Mouse (Mus musculus) layer of hippocampus, postnatal 25 days (tissue): ENCODE measurements around the gene Adarb1. TPM values are rescaled to one million over a fixed set of nuclear protein-coding genes. Genes with fewer than 3 reads are reported as not detected.
A peak's percentile ranks its signal among the peaks of the same experiment; 100 is the strongest.

Source experiments
- DNase-seq, 2 experiments: peaks; one replicate each; pipeline ENCODE4 v3.0.0; 2022; ENCODE audit warnings: mixed read lengths in 2 of 2, low spot score in 1 of 2; ENCODE audit errors: extremely low spot score in 1 of 2
- total RNA-seq, 2 experiments: library from RNA; stranded (reverse); gene quantifications; 2 replicates each; pipeline ENCODE4 v1.2.3; 2021

The Adarb1 gene
- total RNA-seq, 2 experiments from 2014 or later: 103 to 104 TPM

DNA sequence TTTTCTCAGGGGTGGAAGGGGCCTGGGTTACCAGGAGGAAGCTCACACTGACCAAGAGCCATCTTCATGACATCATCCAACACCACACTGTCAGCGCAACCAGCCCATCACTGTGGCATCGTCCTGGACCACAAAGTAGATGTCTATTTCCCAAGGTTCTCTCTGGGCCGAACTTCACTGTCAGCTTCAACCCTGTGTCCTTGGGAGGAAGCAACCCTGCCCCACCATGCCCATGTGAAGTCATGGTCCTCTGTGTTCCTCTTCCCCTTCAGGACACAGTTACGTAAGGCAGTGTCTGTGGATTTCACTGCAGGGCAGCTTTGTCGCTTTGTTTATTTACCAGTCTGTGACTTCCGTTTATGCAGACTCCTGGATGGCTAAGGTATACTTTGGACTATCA is 27.0 kb downstream of the Adarb1 start:
- no peak for DNase-seq

DNA sequence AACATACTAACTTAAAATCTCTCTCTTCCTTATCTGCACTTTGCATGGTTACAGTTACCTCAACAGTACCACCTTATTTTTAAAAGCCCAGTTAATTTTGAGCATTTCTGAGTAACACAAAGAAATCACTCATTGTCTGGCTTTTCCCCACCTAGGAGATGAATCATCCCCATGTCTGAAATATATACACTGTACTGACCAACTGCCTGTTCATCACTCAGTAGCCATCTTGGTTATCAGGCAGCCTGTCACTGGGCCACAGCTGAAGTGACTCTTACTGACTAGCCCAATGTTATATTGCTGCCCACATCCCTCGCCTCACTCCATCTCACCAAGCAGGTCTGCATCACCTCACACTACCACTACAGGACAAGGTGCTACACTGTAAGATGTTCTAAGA is 30.5 kb downstream of the Adarb1 start:
- DNase-seq: no peak

- DNase-seq: no peak
These were observed 32.3 kb downstream of the Adarb1 start for GRCm38 (mm10) chr10:77385731-77386130.

DNA sequence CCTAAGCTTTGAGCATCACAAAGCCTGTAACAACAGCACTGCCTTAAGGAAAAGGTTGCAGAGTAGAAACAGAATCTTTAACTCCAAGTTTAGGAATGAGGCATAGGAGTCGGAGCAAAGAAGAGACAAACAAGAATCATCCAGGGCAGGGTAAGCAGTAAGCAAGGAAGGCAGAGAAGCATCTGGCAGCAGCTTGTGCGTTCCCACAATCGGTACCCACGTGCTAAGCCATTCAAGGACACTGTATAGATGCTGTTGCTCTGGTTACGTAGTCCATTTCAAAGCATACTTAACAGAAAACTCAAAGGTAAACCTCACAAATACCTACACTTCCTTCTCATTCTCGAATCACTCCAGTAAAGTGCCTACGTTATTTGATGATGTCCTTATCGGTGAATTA is 35.0 kb downstream of the Adarb1 start:
- DNase-seq: no peak

DNA sequence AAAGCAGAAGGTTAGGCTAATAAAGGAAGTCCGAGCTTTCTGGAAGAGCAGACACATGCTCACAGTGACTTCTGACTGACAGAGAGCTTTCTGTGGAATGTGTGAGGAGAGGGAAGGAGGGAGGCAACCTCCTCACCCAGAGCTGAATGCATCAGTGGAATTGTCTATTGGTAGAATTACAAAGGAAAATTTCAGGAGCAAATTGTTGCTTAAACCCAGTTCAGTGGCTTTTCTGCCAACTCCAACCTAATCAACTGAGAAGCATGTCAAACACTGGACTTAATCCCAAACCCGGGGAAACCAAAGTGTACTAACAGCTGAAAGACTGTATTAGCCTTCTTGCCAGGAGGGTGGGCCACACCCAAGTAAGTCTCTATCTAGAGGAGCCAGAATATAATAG is 36.9 kb downstream of the Adarb1 start:
- DNase-seq: no peak

GRCm38 (mm10) chr10:77380716-77381115 is 37.4 kb downstream of the Adarb1 start:
- no peak for DNase-seq

DNA sequence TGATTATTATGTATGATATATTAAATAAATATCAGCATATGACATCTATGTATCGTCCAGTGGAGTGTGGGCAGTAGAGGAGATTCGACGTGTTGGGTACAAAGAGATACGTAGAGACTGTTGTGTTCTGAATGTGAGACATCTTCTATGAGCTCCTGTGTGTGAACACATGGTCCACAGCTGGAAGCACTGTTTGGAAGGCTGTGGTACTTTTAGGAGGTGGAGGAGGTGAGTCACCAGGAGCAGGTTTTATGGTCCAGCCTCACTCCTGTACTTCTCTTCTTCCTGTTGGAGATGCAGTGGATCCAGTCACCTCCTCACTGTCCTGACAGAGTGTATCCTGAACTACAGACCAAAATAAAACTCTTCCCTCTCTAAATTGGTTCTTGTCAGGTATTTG is 38.9 kb downstream of the Adarb1 start:
- DNase-seq: no peak

- no peak for DNase-seq
These were observed 42.0 kb downstream of the Adarb1 start for GRCm38 (mm10) chr10:77376056-77376455.

GRCm38 (mm10) chr10:77374948-77375347 is 43.1 kb downstream of the Adarb1 start:
- DNase-seq: no peak

DNA sequence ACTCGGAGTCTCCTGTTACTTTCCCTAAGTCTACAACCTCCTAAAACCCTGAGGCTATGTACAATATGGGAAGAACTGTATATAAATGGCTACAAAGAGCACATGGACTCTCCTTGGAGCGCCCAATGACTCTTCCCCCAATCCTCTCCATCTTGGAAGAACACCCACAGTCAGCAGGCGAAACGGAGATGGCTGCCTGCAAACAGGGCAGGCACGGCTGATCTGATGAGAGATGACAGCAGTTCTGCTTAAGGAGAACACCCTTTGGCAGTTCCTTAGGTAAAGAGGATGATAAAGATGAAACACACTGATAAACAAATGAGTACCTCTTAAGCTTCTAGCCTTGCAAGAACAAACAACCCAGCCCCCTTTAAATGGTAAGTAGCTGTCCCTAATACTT is 43.7 kb downstream of the Adarb1 start:
- no peak for DNase-seq

DNA sequence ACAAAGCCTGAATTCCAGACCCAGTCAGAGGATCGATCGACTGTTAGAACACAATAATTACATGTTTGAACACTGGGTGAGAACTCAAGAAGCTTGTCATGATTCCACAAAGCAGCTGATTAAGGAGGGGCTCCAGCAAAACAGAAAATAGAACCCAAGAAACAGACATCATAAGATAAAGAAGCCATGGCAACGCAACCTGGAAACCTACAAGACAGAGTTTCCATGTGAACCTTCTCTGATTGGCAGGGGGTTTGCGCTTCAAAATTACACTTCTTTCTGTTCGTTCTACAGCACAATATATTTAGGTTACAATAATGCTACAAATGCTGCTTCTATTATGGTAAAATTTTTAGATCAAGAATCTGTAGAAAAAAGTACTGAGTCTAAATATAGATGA is 47.9 kb downstream of the Adarb1 start:
- DNase-seq: peak in 1 of 2 experiments; percentile 4

DNA sequence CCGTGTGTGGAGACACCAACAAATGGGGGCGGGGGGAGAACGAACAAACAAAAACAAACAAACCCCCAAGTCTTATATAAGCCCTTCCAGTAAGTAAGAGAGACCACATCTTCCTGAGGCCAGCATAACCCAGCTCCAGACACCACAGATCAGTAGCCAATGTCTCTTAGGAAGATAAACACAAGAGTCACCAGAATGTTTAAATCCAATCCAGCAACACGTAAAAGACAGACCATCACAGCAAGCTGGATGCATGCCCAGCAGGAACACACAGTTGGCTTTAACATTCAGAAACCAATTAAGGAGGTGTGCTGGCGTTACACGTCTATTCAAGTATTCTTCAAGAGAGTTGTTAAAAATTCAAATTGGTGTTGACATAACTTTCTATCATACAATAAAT is 50.1 kb downstream of the Adarb1 start:
- DNase-seq: no peak

DNA sequence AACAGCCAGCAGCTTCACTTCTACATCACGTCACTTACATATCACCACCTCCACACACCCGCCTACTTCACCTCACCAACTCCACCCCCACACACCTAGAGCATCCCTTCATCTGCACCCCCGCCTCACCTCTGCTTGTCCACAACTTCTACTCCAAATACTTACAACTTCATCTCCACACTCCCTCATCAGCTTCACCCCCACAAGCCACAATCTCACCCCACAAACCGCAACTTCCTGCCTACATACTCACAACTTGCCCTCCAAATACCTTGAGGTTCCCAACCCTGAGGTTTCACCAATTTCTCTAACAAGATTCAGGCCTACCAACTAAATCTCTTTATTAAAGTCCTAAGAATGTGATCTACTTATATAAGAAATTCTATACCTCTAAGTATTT is 51.1 kb downstream of the Adarb1 start:
- DNase-seq: no peak

GRCm38 (mm10) chr10:77365212-77365611 is 52.9 kb downstream of the Adarb1 start:
- no peak for DNase-seq

DNA sequence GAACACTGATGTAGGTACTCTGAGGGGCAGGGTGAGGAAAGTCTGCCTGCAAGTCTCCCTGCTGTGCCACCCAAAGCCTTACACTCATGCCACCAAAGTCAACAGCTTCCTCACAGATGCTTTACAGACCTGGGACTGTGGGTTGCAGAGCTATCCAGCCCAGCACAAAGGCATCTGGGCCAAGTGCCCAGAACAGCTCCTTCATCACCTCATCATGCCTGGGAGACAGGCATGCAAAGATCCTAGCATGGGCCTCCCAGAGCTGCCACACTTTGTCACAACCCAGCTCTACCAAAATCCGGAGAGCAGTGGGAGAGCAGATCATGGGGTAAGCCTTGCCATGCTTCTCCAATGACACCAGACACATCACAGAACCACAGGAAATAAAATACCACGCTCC is 57.6 kb downstream of the Adarb1 start:
- peak in 1 of 2 experiments; percentile 2 for DNase-seq

DNA sequence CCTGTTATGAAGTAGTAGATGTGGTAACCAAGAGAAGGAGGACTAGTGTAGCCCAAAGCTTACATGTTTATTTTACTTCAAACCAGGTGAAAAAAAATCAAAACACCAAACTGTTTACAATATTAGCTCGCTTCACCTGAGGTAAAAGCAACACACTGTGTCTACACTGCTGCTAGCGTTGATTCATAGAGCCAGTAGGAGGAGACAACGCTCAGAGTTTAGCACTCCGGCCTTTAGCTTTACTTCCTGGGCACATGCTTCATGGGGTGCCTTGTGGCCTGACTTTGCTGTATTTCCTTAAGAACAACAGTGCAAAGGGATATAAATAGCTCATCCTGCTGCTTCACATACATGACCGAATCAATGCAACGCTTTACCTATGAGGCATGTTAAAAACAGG is 60.1 kb downstream of the Adarb1 start:
- peak; percentile 1 to 3 for DNase-seq

DNA sequence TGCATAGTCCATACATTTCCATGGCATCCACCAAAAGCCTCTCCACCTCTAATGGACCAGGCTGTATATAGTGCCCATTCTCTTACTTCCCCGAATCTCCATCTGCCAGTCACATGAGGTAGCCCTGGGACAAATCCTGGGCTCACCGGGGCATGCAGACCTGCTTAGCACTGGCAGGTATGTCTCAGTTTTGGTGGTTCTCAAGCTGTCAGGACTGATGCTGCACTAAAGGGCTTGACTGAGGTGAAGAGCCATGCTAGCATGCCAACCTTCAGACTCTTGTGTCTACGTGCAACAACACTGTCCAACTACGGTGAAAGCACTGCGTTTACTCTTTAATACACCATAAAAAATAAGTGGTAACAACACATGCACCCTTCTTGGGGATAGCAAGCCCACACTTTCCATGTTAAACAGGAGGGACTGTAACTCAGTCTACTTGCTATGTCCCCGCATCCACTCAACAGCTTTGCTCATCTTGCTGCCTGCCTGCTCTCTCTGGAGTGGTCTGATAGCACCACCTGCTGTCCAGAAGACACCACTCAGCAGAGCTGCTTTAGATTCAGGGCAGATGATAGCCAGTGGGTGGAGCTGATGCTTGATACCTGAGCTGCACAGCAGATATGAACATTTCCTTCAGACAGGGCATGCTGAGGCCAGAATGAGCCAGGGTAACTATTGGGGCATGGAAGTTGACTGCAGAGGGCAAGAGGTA is 64.9 kb downstream of the Adarb1 start:
- DNase-seq: peak; percentile 68 to 80

DNA sequence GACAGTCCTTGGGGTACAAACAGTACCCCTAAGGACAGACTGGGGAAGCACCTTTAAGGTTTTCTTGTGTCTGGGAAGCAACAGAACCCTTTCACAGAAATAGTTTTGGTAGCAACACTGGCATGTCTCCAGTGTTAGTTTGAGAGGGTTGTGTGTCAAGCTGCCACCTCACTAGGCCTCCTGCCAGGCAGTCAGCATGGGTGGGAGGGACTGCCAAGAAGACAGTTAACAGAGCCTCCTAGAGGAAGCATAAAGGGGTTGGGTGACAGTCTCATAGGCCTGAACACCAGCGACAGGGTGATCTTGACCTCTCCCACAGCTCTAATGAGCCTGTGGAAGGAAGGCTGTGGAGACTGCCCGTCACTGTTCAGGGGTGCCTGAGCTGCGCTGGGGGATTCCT is 75.2 kb downstream of the Adarb1 start:
- peak in 1 of 2 experiments; percentile 27 for DNase-seq

- DNase-seq: no peak
These were observed 76.4 kb downstream of the Adarb1 start for GRCm38 (mm10) chr10:77341711-77342110.

- DNase-seq: peak in 1 of 2 experiments; percentile 2
These were observed 77.0 kb downstream of the Adarb1 start for GRCm38 (mm10) chr10:77341059-77341458.

DNA sequence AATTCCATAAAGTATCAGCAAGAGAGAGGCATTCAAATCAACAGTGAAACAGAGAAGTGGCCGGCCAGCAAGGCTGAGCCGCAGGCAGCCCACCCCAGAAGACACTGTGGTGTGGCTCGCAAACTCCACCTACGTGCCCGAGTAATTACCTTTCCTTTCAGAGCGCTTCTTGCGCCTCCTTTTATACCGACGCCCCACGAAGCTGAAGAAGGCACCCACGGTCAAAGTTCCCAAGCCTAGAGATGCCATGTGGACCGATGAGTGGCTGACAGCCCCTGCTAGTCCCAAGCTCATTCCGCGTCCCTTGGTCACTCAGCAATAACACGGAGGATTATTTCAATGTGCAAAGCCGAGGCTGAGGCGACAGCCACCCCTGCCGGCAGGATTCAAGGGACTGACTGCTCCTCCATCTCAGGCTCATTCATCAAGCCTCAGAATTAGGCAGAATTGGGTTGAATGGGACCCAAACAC is 78.2 kb downstream of the Adarb1 start:
- DNase-seq: peak in 1 of 2 experiments; percentile 31

DNA sequence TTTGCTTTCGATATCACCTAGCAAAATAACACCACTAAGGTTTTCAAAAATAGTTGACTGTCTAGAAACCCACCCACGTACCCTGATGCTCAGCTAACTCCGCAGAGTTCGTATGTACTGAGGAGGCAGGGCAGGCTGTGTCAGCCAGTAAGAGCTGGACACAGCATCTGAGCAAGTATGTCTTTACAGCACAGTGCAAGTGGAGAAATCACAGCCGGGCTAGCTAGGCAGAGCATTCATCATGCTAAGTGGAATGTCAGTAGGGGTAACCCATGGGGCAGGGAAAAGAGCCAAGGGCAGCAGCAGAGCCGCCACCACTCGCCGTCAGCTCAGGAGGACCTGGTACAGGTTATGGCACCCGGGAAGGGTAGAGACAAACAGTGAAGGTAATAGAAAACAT is 84.6 kb downstream of the Adarb1 start:
- no peak for DNase-seq
